Mouse (Mus musculus): Measurements from ENCODE around the gene Mlx. TPM values are rescaled to one million over a fixed set of nuclear protein-coding genes. Genes with fewer than 3 reads are reported as not detected.

The Mlx gene
- polyA plus RNA-seq, 2 experiments: 40.2 to 44.4 TPM

DNA sequence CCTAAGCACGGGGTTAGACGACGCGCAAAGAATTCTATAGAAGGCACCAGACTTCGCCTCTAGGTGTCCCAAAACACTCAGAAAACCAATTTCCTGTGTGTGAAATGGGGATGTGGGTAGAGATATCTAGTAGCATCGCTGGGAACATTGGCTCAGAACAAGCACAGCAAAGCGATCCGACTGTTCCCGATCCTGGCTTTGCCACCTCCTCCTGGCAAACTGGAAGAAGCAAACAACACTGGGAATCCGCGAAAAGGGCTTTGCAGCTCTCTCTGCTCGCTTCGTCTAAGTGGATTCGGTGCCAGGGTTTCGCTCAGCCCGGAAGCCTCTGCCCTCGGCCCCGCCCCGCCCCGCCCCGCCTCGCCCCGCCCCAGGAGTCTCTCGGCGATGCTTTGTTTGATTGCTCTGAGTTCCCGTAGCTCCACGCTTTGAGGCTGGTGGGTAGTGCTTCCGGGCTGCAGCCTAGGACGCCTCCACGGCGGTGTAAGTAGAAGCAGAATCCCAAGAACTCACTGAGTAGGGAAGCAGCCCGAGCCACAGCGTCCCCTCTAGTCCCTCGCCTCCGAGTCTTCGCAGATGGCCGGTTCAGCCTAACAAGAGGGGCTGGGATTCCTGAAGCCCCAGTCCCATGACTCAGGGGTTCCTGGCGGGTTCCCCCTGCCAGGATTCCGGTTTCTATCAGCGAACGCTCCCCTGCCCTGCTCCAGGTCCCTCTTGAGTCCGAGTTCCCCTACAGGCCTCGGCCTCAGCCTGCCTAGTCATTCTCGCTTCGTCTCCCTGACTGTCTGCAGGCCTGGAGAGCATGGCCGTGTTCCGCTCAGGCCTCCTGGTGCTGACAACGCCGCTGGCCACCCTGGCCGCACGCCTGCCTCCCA is 4.6 kb upstream of the Mlx start, which contains the start of gene Coasy:
Gene Coasy (plus strand): TSS at position 358 of the 875 bp plus-strand sequence.
- under 1% methylated on average over 46 of the region's 51 CpGs for WGBS
- H3K4me2 ChIP-seq (replicated peaks; ENCODE audit: low read depth, low read length, severe bottlenecking): peak within 1 kb of the TSS; percentile 92
- peak; percentile 88 for ATAC-seq (ENCODE audit: low FRiP score, low read depth)
- peak; percentile 62; the same call in 1 of the 2 replicates for TF ChIP-seq POLR2A (IDR thresholded peaks at IDR 0.05; ENCODE audit: borderline replicate concordance, extremely low read depth, insufficient read depth, insufficient read length)
- peaks cover 34% of the 10 kb centered on the region for H3K27me3 ChIP-seq (ENCODE audit: control insufficient read depth, insufficient read depth, low read length)
- H3K36me3 ChIP-seq (ENCODE audit: control insufficient read depth, insufficient read depth, low read length): peaks cover 6% of the 10 kb centered on the region; the same call in 1 of the 2 replicates
- no peaks in the 10 kb centered on the region for H3K9me3 ChIP-seq (ENCODE audit: control insufficient read depth, low read length)
- peaks cover 19% of the 10 kb centered on the region for H3K4me1 ChIP-seq (ENCODE audit: control insufficient read depth, insufficient read depth, low read length)
- H3K27ac ChIP-seq (replicated peaks; ENCODE audit: low read depth, low read length): peak within 1 kb of the TSS; percentile 78
- peak within 1 kb of the TSS; percentile 84 for H3K9ac ChIP-seq (ENCODE audit: low read depth, low read length, severe bottlenecking)
- H3K4me3 ChIP-seq (replicated peaks; ENCODE audit: low read length): peak within 1 kb of the TSS; percentile 67
- DNase-seq (ENCODE audit: low spot score): peak; percentile 91

DNA sequence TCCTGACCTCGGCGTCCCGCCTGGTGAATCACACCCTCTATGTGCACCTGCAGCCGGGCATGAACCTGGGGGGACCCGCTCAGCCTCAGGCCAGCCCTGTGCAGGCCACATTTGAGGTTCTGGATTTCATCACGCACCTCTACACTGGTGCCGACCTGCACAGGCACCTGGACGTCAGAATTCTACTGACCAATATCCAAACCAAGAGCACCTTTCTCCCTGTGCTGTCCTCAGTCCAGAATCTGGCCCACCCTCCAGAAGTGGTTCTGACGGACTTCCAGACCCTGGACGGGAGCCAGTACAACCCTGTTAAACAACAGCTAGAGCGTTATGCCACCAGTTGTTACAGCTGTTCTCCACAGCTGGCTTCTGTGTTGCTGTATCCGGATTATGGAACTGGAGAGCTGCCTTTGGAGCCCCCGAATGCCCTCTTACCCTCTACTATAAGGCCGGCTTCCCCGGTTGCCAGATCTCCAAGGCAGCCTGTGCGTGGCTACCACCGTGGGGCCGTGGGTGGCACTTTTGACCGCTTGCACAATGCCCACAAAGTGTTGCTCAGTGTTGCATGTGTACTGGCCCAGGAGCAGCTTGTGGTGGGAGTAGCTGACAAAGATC is 3.9 kb upstream of the Mlx start:
- Histone ChIP-seq H3K9me3 (ENCODE audit: control insufficient read depth, low read length) (no peaks in the 10 kb centered on the region), H3K4me3 (replicated peaks; ENCODE audit: low read length) (peak overlapping the region; percentile 67), H3K4me2 (replicated peaks; ENCODE audit: low read depth, low read length, severe bottlenecking) (peak overlapping the region; percentile 92), H3K36me3 (ENCODE audit: control insufficient read depth, insufficient read depth, low read length) (peaks cover 6% of the 10 kb centered on the region; the same call in 1 of the 2 replicates), H3K4me1 (ENCODE audit: control insufficient read depth, insufficient read depth, low read length) (peaks cover 25% of the 10 kb centered on the region), H3K27me3 (ENCODE audit: control insufficient read depth, insufficient read depth, low read length) (peaks cover 32% of the 10 kb centered on the region), H3K9ac (ENCODE audit: low read depth, low read length, severe bottlenecking) (peak overlapping the region; percentile 84), H3K27ac (replicated peaks; ENCODE audit: low read depth, low read length) (peak overlapping the region; percentile 78)
- DNase-seq (ENCODE audit: low spot score) (no peak), ATAC-seq (ENCODE audit: low FRiP score, low read depth) (no peak)
- 31% methylated on average over 19 of the region's 19 CpGs for WGBS
- TF ChIP-seq POLR2A (IDR thresholded peaks at IDR 0.05; ENCODE audit: borderline replicate concordance, extremely low read depth, insufficient read depth, insufficient read length): no peak

DNA sequence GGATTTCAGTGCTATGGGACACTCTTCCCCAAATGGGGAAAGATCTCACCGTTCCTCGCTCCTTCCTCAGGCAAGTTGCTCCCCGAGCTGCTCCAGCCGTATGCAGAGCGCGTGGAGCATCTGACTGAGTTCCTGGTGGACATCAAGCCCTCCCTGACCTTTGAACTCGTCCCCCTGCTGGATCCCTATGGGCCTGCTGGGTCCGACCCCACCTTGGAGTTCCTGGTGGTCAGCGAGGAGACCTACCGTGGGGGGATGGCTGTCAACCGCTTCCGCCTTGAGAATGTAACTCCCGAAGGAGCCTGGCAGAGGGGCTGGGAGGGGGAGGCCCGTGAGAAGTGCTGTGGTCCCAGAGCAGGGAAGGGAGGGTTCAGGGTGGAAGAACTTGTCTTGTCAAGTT is 2.8 kb upstream of the Mlx start:
- peaks cover 21% of the 10 kb centered on the region for H3K27me3 ChIP-seq (ENCODE audit: control insufficient read depth, insufficient read depth, low read length)
- H3K9me3 ChIP-seq (ENCODE audit: control insufficient read depth, low read length): no peaks in the 10 kb centered on the region
- 78% methylated on average over 14 of the region's 14 CpGs for WGBS
- no peak for DNase-seq (ENCODE audit: low spot score)
- H3K4me2 ChIP-seq (replicated peaks; ENCODE audit: low read depth, low read length, severe bottlenecking): no peak overlapping the region
- ATAC-seq (ENCODE audit: low FRiP score, low read depth): no peak
- H3K4me3 ChIP-seq (replicated peaks; ENCODE audit: low read length): no peak overlapping the region
- no peak overlapping the region for H3K27ac ChIP-seq (replicated peaks; ENCODE audit: low read depth, low read length)
- no peak overlapping the region for H3K9ac ChIP-seq (ENCODE audit: low read depth, low read length, severe bottlenecking)
- H3K4me1 ChIP-seq (ENCODE audit: control insufficient read depth, insufficient read depth, low read length): peaks cover 25% of the 10 kb centered on the region
- H3K36me3 ChIP-seq (ENCODE audit: control insufficient read depth, insufficient read depth, low read length): peaks cover 17% of the 10 kb centered on the region
- TF ChIP-seq POLR2A (IDR thresholded peaks at IDR 0.05; ENCODE audit: borderline replicate concordance, extremely low read depth, insufficient read depth, insufficient read length): no peak

- no peak for ATAC-seq (ENCODE audit: low FRiP score, low read depth)
- Histone ChIP-seq H3K27ac (replicated peaks; ENCODE audit: low read depth, low read length) (no peak overlapping the region), H3K9me3 (ENCODE audit: control insufficient read depth, low read length) (no peaks in the 10 kb centered on the region), H3K4me2 (replicated peaks; ENCODE audit: low read depth, low read length, severe bottlenecking) (no peak overlapping the region), H3K4me1 (ENCODE audit: control insufficient read depth, insufficient read depth, low read length) (peaks cover 25% of the 10 kb centered on the region), H3K36me3 (ENCODE audit: control insufficient read depth, insufficient read depth, low read length) (peaks cover 22% of the 10 kb centered on the region), H3K27me3 (ENCODE audit: control insufficient read depth, insufficient read depth, low read length) (peaks cover 15% of the 10 kb centered on the region), H3K4me3 (replicated peaks; ENCODE audit: low read length) (no peak overlapping the region), H3K9ac (ENCODE audit: low read depth, low read length, severe bottlenecking) (no peak overlapping the region)
- WGBS: 95% methylated on average over 12 of the region's 12 CpGs
- TF ChIP-seq POLR2A (IDR thresholded peaks at IDR 0.05; ENCODE audit: borderline replicate concordance, extremely low read depth, insufficient read depth, insufficient read length): no peak
- DNase-seq (ENCODE audit: low spot score): no peak
These were observed 2.3 kb upstream of the Mlx start for GRCm38 (mm10) chr11:101084811-101085210.

- no peak overlapping the region for H3K27ac ChIP-seq (replicated peaks; ENCODE audit: low read depth, low read length)
- no peak overlapping the region for H3K9ac ChIP-seq (ENCODE audit: low read depth, low read length, severe bottlenecking)
These were observed 1.3 kb upstream of the Mlx start for GRCm38 (mm10) chr11:101085617-101086322.

More at GRCm38 (mm10) chr11:101085617-101086322, 1.3 kb upstream of the Mlx start:
- DNase-seq (ENCODE audit: low spot score): no peak
- no peaks in the 10 kb centered on the region for H3K9me3 ChIP-seq (ENCODE audit: control insufficient read depth, low read length)
- no peak for ATAC-seq (ENCODE audit: low FRiP score, low read depth)
- no peak overlapping the region for H3K4me2 ChIP-seq (replicated peaks; ENCODE audit: low read depth, low read length, severe bottlenecking)
- 91% methylated on average over 18 of the region's 18 CpGs for WGBS
- H3K4me1 ChIP-seq (ENCODE audit: control insufficient read depth, insufficient read depth, low read length): peaks cover 25% of the 10 kb centered on the region
- H3K36me3 ChIP-seq (ENCODE audit: control insufficient read depth, insufficient read depth, low read length): peaks cover 32% of the 10 kb centered on the region
- no peak for TF ChIP-seq POLR2A (IDR thresholded peaks at IDR 0.05; ENCODE audit: borderline replicate concordance, extremely low read depth, insufficient read depth, insufficient read length)
- H3K4me3 ChIP-seq (replicated peaks; ENCODE audit: low read length): no peak overlapping the region
- H3K27me3 ChIP-seq (ENCODE audit: control insufficient read depth, insufficient read depth, low read length): peaks cover 7% of the 10 kb centered on the region
